Mouse (Mus musculus) hindbrain, embryonic 16.5 days (tissue): Measurements from ENCODE around the gene Zfp428. TPM values are rescaled to one million over a fixed set of nuclear protein-coding genes. Genes with fewer than 3 reads are reported as not detected.

ENCODE experiments used
- ATAC-seq: fragments of 200-750 bp; cut with Nextera tagmentation; 2 replicates; pipeline ENCODE4 v1.8.0; 2017; ENCODE audit warnings: moderate TSS enrichment, moderate library complexity
- H3K27ac ChIP-seq: fragments of 300-500 bp; sonication (generic); 2 replicates; pipeline ENCODE4 v1.5.1; 2014; ENCODE audit warnings: low read depth, mild to moderate bottlenecking, control low read depth, low read length, moderate library complexity
- H3K27me3 ChIP-seq: fragments of 300-500 bp; sonication (generic); replicated peaks from 2 replicates; pipeline ENCODE4 v1.6.1; 2014; ENCODE audit warnings: low read length; ENCODE audit not compliant: control insufficient read depth, insufficient read depth
- H3K36me3 ChIP-seq: fragments of 300-500 bp; sonication (generic); 2 replicates; pipeline ENCODE4 v1.6.1; 2014; ENCODE audit warnings: mild to moderate bottlenecking, low read length, moderate library complexity, mixed read lengths; ENCODE audit not compliant: control insufficient read depth, insufficient read depth
- H3K4me1 ChIP-seq: fragments of 300-500 bp; sonication (generic); 2 replicates; pipeline ENCODE4 v1.6.1; 2014; ENCODE audit warnings: low read depth, low read length; ENCODE audit not compliant: control insufficient read depth, insufficient read depth
- H3K4me2 ChIP-seq: fragments of 300-500 bp; sonication (generic); 2 replicates; pipeline ENCODE4 v1.6.1; 2014; ENCODE audit warnings: mild to moderate bottlenecking, low read length, control low read depth, moderate library complexity
- H3K4me3 ChIP-seq: fragments of 300-500 bp; sonication (generic); 2 replicates; pipeline ENCODE4 v1.5.1; 2014; ENCODE audit warnings: mild to moderate bottlenecking, low read length, control low read depth, moderate library complexity
- H3K9ac ChIP-seq: fragments of 300-500 bp; sonication (generic); 2 replicates; pipeline ENCODE4 v1.6.1; 2014; ENCODE audit warnings: low read depth, mild to moderate bottlenecking, control low read depth, low read length, moderate library complexity
- H3K9me3 ChIP-seq: fragments of 300-500 bp; sonication (generic); 2 replicates; pipeline ENCODE4 v1.6.1; 2014; ENCODE audit warnings: mild to moderate bottlenecking, low read length, moderate library complexity; ENCODE audit not compliant: control insufficient read depth
- WGBS: fragments of 180-500 bp; shearing (Covaris S2); extraction: QIAGEN DNeasy Blood & Tissue Kit; methylation state at CpG from one replicate; pipeline ENCODE4 v1.1.7; 2014; 5-methylcytosine and 5-hydroxymethylcytosine counted together
- polyA plus RNA-seq: library from polyadenylated mRNA; unstranded; fragments of >200 nt; fragmentation: Nextera tagmentation; extraction: Ambion mirVana; gene quantifications from 2 replicates; pipeline ENCODE4 v1.2.1, GENCODE M21; 2015

The Zfp428 gene
- polyA plus RNA-seq, 1 experiment from 2014 or later = 272 TPM

DNA sequence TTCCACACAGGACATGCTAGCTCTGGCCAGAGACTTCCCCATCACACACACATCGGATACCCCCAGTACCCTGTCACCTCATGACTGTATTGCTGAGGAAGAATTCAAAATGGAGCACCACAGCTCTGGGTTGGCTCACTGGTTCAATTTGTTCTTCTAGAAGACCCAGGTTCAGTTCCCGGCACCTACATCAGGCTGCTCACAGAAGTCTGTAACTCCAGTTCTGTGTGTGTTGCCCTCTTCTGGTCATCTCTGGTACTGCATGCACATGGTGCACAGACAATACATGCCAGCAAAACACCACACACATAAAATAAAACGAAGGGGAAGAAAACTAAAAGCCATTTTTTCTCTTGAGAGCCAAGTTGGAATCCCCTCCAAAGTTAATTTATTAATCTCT is 37.7 kb upstream of the Zfp428 start:
- 82% methylated on average over 3 of the region's 3 CpGs for WGBS

DNA sequence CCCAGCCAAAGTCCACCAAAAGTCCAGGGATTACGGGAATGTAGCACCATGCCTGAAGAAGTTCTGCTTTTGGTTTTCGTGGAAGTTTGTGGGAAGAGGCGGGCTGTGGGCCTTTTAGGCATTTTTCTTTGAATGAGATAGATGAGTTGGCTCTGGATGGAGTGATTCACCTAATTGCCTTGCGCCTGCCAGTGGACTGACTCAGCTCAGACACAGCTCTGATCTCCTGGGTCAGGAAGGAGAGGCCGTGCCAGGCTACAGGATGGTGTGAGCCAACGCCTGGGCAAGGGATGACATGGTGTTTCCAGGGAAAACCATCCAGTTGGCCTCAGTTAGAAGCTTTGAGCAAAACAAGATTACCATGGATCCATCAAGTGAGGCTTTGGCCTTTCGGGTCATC is 36.5 kb upstream of the Zfp428 start:
- no peaks in the 10 kb centered on the region for H3K27me3 ChIP-seq
- peaks cover 3% of the 10 kb centered on the region for H3K4me1 ChIP-seq
- no peak for ATAC-seq
- H3K36me3 ChIP-seq = no peaks in the 10 kb centered on the region
- no peak overlapping the region for H3K4me3 ChIP-seq
- no peak overlapping the region for H3K27ac ChIP-seq
- no peak overlapping the region for H3K9ac ChIP-seq
- H3K9me3 ChIP-seq = no peaks in the 10 kb centered on the region
- 94% methylated on average over 7 of the region's 7 CpGs for WGBS
- H3K4me2 ChIP-seq = no peak overlapping the region

More for the DNA sequence above, 37.7 kb upstream of the Zfp428 start:
- H3K36me3 ChIP-seq = no peaks in the 10 kb centered on the region
- no peak overlapping the region for H3K4me3 ChIP-seq
- no peak overlapping the region for H3K27ac ChIP-seq
- ATAC-seq = no peak
- H3K4me2 ChIP-seq = no peak overlapping the region
- H3K9me3 ChIP-seq = no peaks in the 10 kb centered on the region
- H3K4me1 ChIP-seq = no peaks in the 10 kb centered on the region
- no peak overlapping the region for H3K9ac ChIP-seq
- no peaks in the 10 kb centered on the region for H3K27me3 ChIP-seq

DNA sequence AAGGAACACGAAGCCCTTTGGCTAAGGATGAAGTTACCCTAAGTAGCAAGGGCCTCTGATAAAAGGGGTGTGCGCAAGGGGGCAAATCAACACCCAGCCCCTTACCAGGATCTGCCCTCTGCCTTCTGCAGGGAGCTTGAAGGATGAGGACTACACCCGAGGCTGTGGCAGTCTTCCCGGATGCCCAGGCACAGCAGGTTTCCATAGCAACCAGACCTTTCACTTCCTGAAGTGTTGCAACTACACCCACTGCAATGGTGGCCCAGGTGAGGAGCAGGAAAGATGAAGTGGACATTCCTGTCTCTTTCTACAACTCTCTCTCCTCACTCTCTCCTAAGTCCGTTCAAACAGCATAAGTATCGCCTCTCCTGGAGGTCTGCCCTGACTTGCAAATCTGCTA is 34.4 kb upstream of the Zfp428 start:
- Histone ChIP-seq H3K4me2 (no peak overlapping the region), H3K27me3 (no peaks in the 10 kb centered on the region), H3K9ac (no peak overlapping the region), H3K4me3 (no peak overlapping the region), H3K27ac (no peak overlapping the region), H3K36me3 (no peaks in the 10 kb centered on the region), H3K9me3 (no peaks in the 10 kb centered on the region), H3K4me1 (peaks cover 3% of the 10 kb centered on the region)
- 72% methylated on average over 6 of the region's 6 CpGs for WGBS
- ATAC-seq = peak; percentile 27; the same call in 1 of the 2 replicates

DNA sequence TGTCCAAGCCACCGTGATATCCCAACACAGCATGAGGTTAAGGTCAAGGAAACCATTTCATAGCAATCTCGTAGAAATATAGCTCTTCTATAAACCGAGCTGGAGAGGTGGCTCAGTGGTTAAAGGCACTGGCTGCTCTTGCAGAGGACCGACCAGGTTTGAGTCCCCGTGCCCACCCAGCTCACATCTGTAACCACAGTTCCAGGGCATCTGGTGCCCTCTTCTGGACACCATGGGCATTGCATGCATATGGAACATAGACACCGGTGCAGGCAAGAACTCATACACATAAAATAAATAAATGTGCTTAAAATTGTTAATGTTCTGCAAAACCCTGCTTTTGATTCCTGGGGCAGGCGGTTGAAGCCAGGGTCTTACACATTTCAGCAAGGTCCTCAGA is 33.9 kb upstream of the Zfp428 start:
- Histone ChIP-seq H3K4me1 (peaks cover 3% of the 10 kb centered on the region), H3K27ac (no peak overlapping the region), H3K27me3 (no peaks in the 10 kb centered on the region), H3K4me3 (no peak overlapping the region), H3K9me3 (no peaks in the 10 kb centered on the region), H3K36me3 (no peaks in the 10 kb centered on the region), H3K4me2 (no peak overlapping the region), H3K9ac (no peak overlapping the region)
- no peak for ATAC-seq
- WGBS = 71% methylated on average over 7 of the region's 7 CpGs

DNA sequence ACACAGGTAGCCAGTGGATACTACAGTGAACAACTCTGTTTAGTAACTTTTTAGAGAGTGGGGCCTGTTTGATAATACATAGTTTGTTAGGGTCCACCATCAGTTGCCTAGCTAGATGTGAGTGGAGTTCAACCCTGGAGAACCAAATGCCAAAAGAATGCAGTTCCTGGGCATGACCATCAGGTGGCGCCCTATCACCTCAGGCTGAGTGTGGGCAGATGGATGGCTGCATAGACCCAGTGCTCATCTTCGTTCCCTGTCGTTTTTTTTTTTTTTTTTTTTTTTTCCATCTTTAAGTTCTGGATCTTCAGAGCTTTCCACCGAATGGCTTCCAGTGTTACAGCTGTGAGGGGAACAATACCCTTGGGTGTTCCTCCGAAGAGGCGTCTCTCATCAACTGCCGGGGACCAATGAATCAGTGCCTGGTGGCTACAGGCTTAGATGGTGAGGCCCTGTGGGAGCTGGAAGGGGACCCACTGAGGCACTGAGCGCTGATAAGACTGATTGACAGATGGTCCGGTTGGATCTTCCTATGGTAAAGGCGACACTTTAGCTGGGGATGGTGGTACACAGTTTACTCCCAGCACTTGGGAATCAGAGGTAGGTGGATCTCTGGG is 32.8 kb upstream of the Zfp428 start:
- Histone ChIP-seq H3K4me3 (no peak overlapping the region), H3K36me3 (no peaks in the 10 kb centered on the region), H3K9me3 (no peaks in the 10 kb centered on the region), H3K27ac (no peak overlapping the region), H3K4me1 (peaks cover 3% of the 10 kb centered on the region), H3K9ac (no peak overlapping the region), H3K4me2 (no peak overlapping the region), H3K27me3 (no peaks in the 10 kb centered on the region)
- ATAC-seq = 0 out of 2 replicates have a peak, but pooled peaks have one; percentile 16
- WGBS = 36% methylated on average over 10 of the region's 10 CpGs

DNA sequence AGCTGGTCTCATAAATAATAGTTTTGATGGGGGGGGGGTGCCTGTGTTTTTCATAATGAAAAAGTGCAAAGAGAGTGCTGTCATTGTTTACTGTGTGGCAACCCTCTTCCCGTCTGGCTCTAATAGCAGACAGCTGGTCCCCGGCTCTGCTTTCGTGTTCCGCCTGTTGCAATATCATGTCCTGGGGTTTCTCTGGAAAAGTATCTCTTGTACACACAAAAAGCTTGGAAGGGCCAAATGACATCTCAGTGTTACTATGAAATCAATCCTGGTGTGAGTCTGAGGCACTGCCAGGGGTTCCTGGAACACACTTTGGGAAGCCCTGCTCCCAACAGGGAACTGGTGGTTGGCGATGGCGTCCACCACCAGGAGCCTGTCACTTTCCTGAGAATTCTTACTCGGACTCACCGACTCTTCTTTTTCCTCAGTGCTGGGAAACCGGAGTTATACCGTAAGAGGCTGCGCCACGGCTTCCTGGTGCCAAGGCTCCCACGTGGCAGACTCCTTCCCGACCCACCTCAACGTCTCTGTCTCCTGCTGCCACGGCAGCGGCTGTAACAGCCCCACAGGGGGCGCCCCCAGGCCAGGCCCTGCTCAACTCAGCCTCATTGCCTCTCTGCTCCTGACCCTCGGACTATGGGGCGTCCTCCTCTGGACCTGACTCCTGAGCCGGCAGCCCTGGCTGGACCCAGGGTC is 31.8 kb upstream of the Zfp428 start:
- peak overlapping the region; percentile 28; the same call in 1 of the 2 replicates for H3K4me2 ChIP-seq
- no peak for ATAC-seq
- WGBS = 24% methylated on average over 21 of the region's 21 CpGs
- H3K9me3 ChIP-seq = no peaks in the 10 kb centered on the region
- H3K27ac ChIP-seq = no peak overlapping the region
- 0 out of 2 replicates have a peak overlapping the region, but pooled peaks have one; percentile 5 for H3K9ac ChIP-seq
- H3K4me1 ChIP-seq = peaks cover 7% of the 10 kb centered on the region
- H3K27me3 ChIP-seq = no peaks in the 10 kb centered on the region
- H3K36me3 ChIP-seq = no peaks in the 10 kb centered on the region
- no peak overlapping the region for H3K4me3 ChIP-seq

DNA sequence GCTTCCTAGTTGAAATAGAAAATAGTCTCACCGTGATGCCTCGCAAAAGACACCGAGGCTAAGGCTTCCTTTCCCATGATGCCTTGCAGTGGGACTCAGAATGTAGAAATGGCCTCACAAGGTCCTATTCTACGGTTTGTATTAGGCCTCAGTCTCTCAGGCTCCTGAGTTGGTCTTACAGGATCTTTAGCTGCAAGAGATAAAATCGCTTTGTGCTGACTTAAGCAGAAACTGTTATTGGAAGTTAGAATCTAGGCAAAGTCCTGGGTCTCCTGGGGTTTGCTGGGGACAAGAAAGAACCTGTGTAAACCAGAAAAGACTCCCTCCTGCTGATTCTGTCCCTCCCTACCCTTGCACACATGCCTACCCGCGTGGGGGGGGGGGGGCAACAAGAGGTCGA is 30.5 kb upstream of the Zfp428 start:
- Histone ChIP-seq H3K36me3 (no peaks in the 10 kb centered on the region), H3K9ac (no peak overlapping the region), H3K4me1 (peaks cover 20% of the 10 kb centered on the region), H3K27ac (no peak overlapping the region), H3K4me2 (no peak overlapping the region), H3K4me3 (no peak overlapping the region), H3K27me3 (no peaks in the 10 kb centered on the region), H3K9me3 (no peaks in the 10 kb centered on the region)
- ATAC-seq = no peak
- 82% methylated on average over 8 of the region's 8 CpGs for WGBS

DNA sequence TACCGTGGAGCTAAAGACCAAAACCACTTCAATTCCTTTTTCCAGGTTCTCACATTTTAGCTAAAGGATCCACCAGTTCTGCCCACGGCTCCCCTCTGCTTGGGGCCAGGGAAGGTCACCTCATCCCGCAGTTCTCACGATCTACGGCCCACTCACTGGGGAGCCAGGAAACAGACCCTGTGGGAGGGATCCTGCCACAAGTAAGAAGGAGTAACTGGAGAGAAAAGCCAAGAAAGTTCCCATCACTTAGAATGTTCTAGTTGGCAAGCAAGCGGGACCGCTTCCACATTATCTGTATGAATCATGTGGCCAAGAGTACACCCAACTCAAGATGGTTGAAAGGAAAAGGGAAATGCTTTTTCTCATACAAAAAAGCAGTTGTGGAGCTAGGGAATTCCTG is 29.9 kb upstream of the Zfp428 start:
- H3K27ac ChIP-seq = no peak overlapping the region
- no peak overlapping the region for H3K4me3 ChIP-seq
- ATAC-seq = no peak
- H3K4me1 ChIP-seq = peaks cover 20% of the 10 kb centered on the region
- H3K4me2 ChIP-seq = no peak overlapping the region
- 82% methylated on average over 7 of the region's 7 CpGs for WGBS
- H3K9me3 ChIP-seq = no peaks in the 10 kb centered on the region
- no peaks in the 10 kb centered on the region for H3K27me3 ChIP-seq
- no peaks in the 10 kb centered on the region for H3K36me3 ChIP-seq
- no peak overlapping the region for H3K9ac ChIP-seq

DNA sequence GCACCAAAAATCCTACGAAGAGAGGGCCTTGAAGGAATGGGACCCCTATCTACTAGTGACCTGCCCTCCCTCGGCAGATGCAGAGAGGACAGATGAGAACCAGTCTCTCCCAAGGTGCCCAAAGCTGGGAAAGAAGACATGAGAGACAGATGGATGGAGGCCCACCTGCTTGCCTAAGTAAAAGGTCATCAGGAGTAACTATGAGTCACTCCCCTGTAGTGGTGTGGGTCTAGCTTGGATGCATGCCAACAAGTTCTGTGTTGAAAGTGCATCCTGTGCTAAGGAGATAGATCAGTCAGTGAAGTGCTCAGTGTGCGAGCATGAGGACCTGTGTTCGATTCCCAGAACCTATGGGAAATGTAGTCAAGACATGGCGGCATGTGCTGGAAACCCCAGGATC is 27.9 kb upstream of the Zfp428 start:
- Histone ChIP-seq H3K4me1 (peaks cover 27% of the 10 kb centered on the region), H3K9ac (no peak overlapping the region), H3K36me3 (no peaks in the 10 kb centered on the region), H3K27ac (no peak overlapping the region), H3K4me2 (no peak overlapping the region), H3K4me3 (no peak overlapping the region), H3K27me3 (no peaks in the 10 kb centered on the region), H3K9me3 (no peaks in the 10 kb centered on the region)
- no peak for ATAC-seq
- 84% methylated on average over 5 of the region's 5 CpGs for WGBS
